Mouse (Mus musculus): Measurements from ENCODE around the gene Rasal1. TPM values are rescaled to one million over a fixed set of nuclear protein-coding genes. Genes with fewer than 3 reads are reported as not detected.

Gene Rasal1
- polyA plus RNA-seq, 1 experiment, result 2.0 TPM

DNA sequence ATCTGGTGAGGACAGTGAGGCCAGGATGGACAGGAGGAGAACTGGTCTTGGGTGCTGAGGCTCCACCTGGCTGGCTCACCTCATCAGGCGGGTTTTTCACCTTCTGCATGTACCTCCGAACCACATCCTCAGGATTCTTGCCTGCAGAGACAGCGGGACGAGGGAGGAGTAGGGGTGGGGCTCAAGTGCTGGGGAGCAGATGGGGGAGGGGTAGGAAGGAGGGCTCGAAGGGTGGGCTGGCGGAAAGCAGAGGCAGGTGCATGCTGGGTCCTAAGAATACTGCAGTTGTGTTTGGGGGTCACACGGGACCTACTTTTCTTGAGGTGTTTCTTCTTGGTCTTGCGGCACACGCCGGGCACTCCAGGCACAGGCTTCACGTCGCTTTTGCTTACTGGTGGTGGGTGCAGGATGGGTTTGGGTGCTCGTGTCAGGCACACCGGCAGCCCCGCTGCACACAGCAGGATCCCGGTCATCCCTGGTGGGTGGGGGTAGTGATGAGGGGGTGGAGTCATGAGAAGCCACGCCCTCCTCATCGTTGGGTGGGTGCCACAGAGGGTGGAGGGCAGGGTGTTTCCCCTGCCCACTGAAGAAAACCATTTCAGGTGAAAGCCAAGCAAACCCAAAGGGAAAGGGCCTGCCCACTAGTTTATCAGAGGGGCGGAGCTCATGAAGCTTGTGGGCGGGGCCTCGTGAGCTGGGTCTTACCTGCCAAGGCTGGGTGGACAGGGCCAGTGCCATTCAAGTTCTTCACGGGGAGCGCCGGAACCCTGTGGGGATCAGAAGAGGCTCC is 34.6 kb downstream of the Rasal1 start:
- H3K36me3 ChIP-seq (ENCODE audit: control insufficient read depth, insufficient read depth, low read length, poor library complexity, severe bottlenecking), result no peaks in the 10 kb centered on the region
- H3K27ac ChIP-seq (ENCODE audit: insufficient read depth, low read length), result no peak overlapping the region
- TF ChIP-seq EP300 (IDR thresholded peaks at IDR 0.05; ENCODE audit: insufficient read depth, low read depth, low read length) (peak; percentile 47; the same call in 1 of the 2 replicates), POLR2A (IDR thresholded peaks at IDR 0.05; ENCODE audit: insufficient read depth, low read length) (no peak)
- peak overlapping the region; percentile 42; the same call in 1 of the 2 replicates for H3K9ac ChIP-seq (ENCODE audit: low read depth, poor library complexity, severe bottlenecking)
- no peaks in the 10 kb centered on the region for H3K27me3 ChIP-seq (ENCODE audit: control insufficient read depth, insufficient read depth, low read length, poor library complexity, severe bottlenecking)
- H3K9me3 ChIP-seq (replicated peaks; ENCODE audit: control insufficient read depth, insufficient read depth, low read length, poor library complexity, severe bottlenecking), result no peaks in the 10 kb centered on the region
- H3K4me3 ChIP-seq (ENCODE audit: low read depth, low read length), result peak overlapping the region; percentile 83
- peaks cover 7% of the 10 kb centered on the region for H3K4me1 ChIP-seq (ENCODE audit: control insufficient read depth, insufficient read depth, low read length)

DNA sequence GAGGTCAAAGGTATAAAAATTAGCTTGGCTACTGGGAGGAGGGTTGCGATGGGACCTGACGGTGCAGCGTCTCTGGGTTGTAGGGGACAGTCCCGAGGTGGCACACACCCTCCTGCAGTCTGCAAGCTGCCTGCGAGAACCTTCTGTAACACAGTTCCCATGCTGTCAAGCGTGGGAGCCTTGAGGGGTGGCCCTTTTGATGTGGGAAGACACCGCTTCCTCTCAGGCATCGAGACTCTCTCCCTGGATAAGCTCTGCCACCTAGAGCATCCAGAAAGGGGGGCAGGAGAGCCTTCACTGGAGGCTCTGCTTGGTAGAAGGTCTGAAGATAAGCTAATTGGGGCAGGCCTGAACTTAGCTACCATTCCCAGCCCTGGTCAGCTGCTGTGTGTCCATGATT is 37.1 kb downstream of the Rasal1 start:
- no peak overlapping the region for H3K9ac ChIP-seq (ENCODE audit: low read depth, poor library complexity, severe bottlenecking)
- no peaks in the 10 kb centered on the region for H3K9me3 ChIP-seq (replicated peaks; ENCODE audit: control insufficient read depth, insufficient read depth, low read length, poor library complexity, severe bottlenecking)
- peaks cover 9% of the 10 kb centered on the region for H3K4me1 ChIP-seq (ENCODE audit: control insufficient read depth, insufficient read depth, low read length)
- no peaks in the 10 kb centered on the region for H3K27me3 ChIP-seq (ENCODE audit: control insufficient read depth, insufficient read depth, low read length, poor library complexity, severe bottlenecking)
- no peaks in the 10 kb centered on the region for H3K36me3 ChIP-seq (ENCODE audit: control insufficient read depth, insufficient read depth, low read length, poor library complexity, severe bottlenecking)
- no peak overlapping the region for H3K4me3 ChIP-seq (ENCODE audit: low read depth, low read length)
- H3K27ac ChIP-seq (ENCODE audit: insufficient read depth, low read length), result no peak overlapping the region
- no peak for TF ChIP-seq POLR2A (IDR thresholded peaks at IDR 0.05; ENCODE audit: insufficient read depth, low read length)
- TF ChIP-seq EP300 (IDR thresholded peaks at IDR 0.05; ENCODE audit: insufficient read depth, low read depth, low read length), result no peak
- TF ChIP-seq CTCF (IDR thresholded peaks at IDR 0.05; ENCODE audit: low read depth, low read length), result no peak

DNA sequence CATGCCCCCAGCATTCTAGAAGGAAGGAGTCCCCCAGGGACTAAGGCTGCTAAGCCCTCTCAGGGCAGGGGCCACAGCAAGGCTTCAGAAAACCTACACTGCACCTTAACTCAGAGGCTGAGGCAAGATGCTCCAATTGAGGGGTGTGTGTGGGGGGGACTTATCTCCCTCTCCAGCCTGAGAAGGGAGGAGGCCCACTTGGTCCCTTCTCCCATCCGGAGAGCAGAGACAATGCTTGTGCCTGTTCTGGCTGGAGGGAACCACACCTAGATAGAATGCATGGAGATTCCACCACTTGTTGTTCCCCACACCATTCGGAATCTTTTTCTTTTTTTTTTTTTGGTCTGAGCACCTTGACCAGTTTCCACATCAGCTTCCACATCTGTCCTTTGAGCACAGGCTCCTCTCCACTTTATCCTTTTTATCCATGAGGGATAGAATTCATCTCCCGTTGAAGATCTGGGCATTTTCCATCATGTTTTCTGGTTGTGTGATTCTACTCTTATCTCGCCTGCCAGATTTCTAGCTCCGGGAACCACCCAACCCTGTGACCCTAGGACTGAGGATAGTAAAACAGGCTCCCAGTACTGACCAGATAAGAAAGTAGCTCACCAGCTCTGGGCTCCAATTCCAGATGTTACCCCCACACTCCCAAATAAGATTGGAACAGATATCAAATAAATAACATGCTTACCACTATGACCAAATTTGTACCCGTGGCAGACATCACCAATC is 38.3 kb downstream of the Rasal1 start:
- Histone ChIP-seq H3K9me3 (replicated peaks; ENCODE audit: control insufficient read depth, insufficient read depth, low read length, poor library complexity, severe bottlenecking) (no peaks in the 10 kb centered on the region), H3K4me1 (ENCODE audit: control insufficient read depth, insufficient read depth, low read length) (peaks cover 9% of the 10 kb centered on the region), H3K4me3 (ENCODE audit: low read depth, low read length) (no peak overlapping the region), H3K27ac (ENCODE audit: insufficient read depth, low read length) (no peak overlapping the region), H3K9ac (ENCODE audit: low read depth, poor library complexity, severe bottlenecking) (no peak overlapping the region), H3K27me3 (ENCODE audit: control insufficient read depth, insufficient read depth, low read length, poor library complexity, severe bottlenecking) (no peaks in the 10 kb centered on the region), H3K36me3 (ENCODE audit: control insufficient read depth, insufficient read depth, low read length, poor library complexity, severe bottlenecking) (no peaks in the 10 kb centered on the region)
- no peak for TF ChIP-seq POLR2A (IDR thresholded peaks at IDR 0.05; ENCODE audit: insufficient read depth, low read length)

DNA sequence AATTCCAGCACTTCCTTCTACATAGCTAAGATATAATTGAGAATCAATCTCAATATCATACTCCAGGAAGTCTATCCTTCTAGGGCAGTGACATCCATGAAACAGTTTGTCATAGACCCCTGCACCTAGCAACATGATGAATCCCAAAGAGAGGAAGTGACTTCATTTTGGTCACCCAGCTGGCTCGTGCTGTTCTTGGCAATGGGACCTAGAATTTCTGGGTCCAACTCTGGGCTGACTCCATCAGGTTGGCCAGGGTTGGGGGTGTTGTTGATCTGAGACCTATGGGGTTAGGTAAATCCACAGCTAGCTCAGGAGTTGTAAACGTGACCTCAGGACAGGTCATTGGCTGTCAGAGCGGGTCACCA is 38.9 kb downstream of the Rasal1 start:
- no peak for TF ChIP-seq CTCF (IDR thresholded peaks at IDR 0.05; ENCODE audit: low read depth, low read length)
- no peak for TF ChIP-seq POLR2A (IDR thresholded peaks at IDR 0.05; ENCODE audit: insufficient read depth, low read length)
- no peak for TF ChIP-seq EP300 (IDR thresholded peaks at IDR 0.05; ENCODE audit: insufficient read depth, low read depth, low read length)
- no peaks in the 10 kb centered on the region for H3K27me3 ChIP-seq (ENCODE audit: control insufficient read depth, insufficient read depth, low read length, poor library complexity, severe bottlenecking)
- no peaks in the 10 kb centered on the region for H3K9me3 ChIP-seq (replicated peaks; ENCODE audit: control insufficient read depth, insufficient read depth, low read length, poor library complexity, severe bottlenecking)
- H3K4me1 ChIP-seq (ENCODE audit: control insufficient read depth, insufficient read depth, low read length), result peaks cover 9% of the 10 kb centered on the region
- H3K9ac ChIP-seq (ENCODE audit: low read depth, poor library complexity, severe bottlenecking), result no peak overlapping the region
- H3K27ac ChIP-seq (ENCODE audit: insufficient read depth, low read length), result no peak overlapping the region
- no peaks in the 10 kb centered on the region for H3K36me3 ChIP-seq (ENCODE audit: control insufficient read depth, insufficient read depth, low read length, poor library complexity, severe bottlenecking)
- H3K4me3 ChIP-seq (ENCODE audit: low read depth, low read length), result no peak overlapping the region

DNA sequence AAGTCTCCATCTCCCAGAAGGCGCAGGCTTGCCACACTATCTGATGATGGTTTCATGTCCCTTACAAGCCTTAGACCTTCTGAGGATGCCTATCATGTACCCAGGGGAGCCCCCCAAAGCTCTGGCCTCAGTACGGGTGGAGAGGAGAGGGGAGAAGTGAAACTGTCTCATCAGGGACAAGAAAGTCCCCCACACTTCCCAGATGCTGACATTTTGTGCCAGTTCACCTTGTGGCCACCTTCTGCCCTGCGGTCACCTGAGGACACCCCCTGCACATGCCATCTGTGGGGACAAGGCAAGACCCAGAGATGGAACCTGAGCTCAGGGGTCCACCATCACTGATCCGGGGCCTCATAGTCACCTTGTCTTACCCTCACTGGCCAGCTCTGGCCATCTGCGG is 39.3 kb downstream of the Rasal1 start:
- peaks cover 9% of the 10 kb centered on the region for H3K4me1 ChIP-seq (ENCODE audit: control insufficient read depth, insufficient read depth, low read length)
- H3K27me3 ChIP-seq (ENCODE audit: control insufficient read depth, insufficient read depth, low read length, poor library complexity, severe bottlenecking), result no peaks in the 10 kb centered on the region
- no peak overlapping the region for H3K4me3 ChIP-seq (ENCODE audit: low read depth, low read length)
- TF ChIP-seq EP300 (IDR thresholded peaks at IDR 0.05; ENCODE audit: insufficient read depth, low read depth, low read length), result no peak
- H3K9me3 ChIP-seq (replicated peaks; ENCODE audit: control insufficient read depth, insufficient read depth, low read length, poor library complexity, severe bottlenecking), result no peaks in the 10 kb centered on the region
- no peak overlapping the region for H3K9ac ChIP-seq (ENCODE audit: low read depth, poor library complexity, severe bottlenecking)
- H3K36me3 ChIP-seq (ENCODE audit: control insufficient read depth, insufficient read depth, low read length, poor library complexity, severe bottlenecking), result no peaks in the 10 kb centered on the region
- no peak overlapping the region for H3K27ac ChIP-seq (ENCODE audit: insufficient read depth, low read length)

DNA sequence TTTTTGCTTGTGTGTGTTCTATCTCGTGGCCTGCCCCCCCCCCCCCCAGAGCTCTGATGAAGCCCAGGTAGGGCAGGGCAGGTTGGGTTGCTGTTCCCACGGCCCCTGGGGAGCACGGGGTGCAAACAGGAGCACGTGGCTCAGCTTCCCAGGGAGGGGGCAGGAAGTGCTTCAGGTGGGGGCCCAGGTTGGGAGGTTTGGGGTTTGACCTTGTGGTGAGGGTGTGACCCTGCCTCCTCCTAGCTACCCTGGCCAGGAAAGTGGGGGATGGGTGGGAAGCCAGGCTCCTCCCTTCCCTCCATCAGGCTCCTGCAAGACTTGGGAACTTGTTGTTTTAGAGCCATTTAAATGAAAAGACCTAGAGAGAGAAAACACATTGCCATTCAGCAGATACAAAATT is 39.8 kb downstream of the Rasal1 start:
- peak overlapping the region; percentile 14; the same call in 1 of the 2 replicates for H3K27ac ChIP-seq (ENCODE audit: insufficient read depth, low read length)
- no peak overlapping the region for H3K4me3 ChIP-seq (ENCODE audit: low read depth, low read length)
- H3K36me3 ChIP-seq (ENCODE audit: control insufficient read depth, insufficient read depth, low read length, poor library complexity, severe bottlenecking), result no peaks in the 10 kb centered on the region
- peaks cover 9% of the 10 kb centered on the region for H3K4me1 ChIP-seq (ENCODE audit: control insufficient read depth, insufficient read depth, low read length)
- H3K9ac ChIP-seq (ENCODE audit: low read depth, poor library complexity, severe bottlenecking), result no peak overlapping the region
- no peaks in the 10 kb centered on the region for H3K9me3 ChIP-seq (replicated peaks; ENCODE audit: control insufficient read depth, insufficient read depth, low read length, poor library complexity, severe bottlenecking)
- TF ChIP-seq EP300 (IDR thresholded peaks at IDR 0.05; ENCODE audit: insufficient read depth, low read depth, low read length) (peak; percentile 93), CTCF (IDR thresholded peaks at IDR 0.05; ENCODE audit: low read depth, low read length) (no peak), POLR2A (IDR thresholded peaks at IDR 0.05; ENCODE audit: insufficient read depth, low read length) (no peak)
- no peaks in the 10 kb centered on the region for H3K27me3 ChIP-seq (ENCODE audit: control insufficient read depth, insufficient read depth, low read length, poor library complexity, severe bottlenecking)

Data from ES-Bruce4 (cell line).